ENCODE assay signal across 8 mouse cellular contexts in the genomic region with DNA sequence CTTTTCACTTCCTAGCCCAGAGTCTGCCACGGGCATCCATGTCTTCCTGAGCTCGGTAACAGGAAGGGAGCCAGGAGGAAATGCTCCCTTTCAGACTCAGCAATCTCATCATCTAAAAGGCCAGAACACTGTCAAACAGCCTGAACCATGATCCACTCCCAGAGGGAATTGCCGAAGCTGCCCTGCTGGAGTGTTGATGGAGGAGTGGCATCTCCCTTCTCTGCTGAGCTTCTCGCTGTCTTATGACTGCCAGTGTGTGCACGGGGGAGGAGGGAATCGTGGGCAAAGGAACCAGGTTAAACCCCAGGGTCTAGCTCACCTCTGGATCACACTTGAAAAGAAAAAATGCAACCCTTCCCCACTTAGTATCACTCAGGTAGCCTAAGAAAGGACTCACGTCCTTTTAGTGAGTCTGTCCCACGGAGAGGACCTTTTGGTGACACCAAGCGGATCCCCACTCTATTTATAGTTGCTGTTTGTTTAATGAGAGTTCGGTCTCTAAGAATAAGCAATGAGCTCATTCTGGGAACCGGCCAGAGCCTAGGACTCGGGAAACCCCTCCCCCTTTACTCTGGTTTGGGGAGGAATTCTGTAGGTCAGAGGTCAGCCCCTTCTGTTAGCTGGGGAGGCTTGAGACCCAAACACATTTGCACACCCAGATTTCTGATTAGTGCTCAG.
DNase-seq lines count a peak whose midpoint lies in the region; ATAC-seq and TF ChIP-seq lines count a peak whose summit lies in the region.

No protein-coding gene starts in this region.

- peak; percentile 14 for ATAC-seq in Patski
- ATAC-seq in liver, embryonic 16.5 days (ENCODE audit: low read depth), result peak; percentile 44; the same call in 1 of the 2 replicates

- TF ChIP-seq CTCF in Patski (IDR thresholded peaks at IDR 0.05), result no peak

- no peaks in the 10 kb centered on the region for H3K27me3 ChIP-seq in Patski
- H3K27me3 ChIP-seq in liver, embryonic 16.5 days (ENCODE audit: control insufficient read depth, insufficient read depth, low read depth, low read length), result no peaks in the 10 kb centered on the region

- no peak for DNase-seq in Patski (ENCODE audit: low read depth, low spot score)
- peak; percentile 43 for DNase-seq in embryo, embryonic 10 days (ENCODE audit: low spot score)
- peak; percentile 86 to 88 for DNase-seq in heart, postnatal 10 days
- DNase-seq in thymus, postnatal 14 days, result no peak
- no peak for DNase-seq in thymus, postnatal 0 days (ENCODE audit: low spot score)
- no peak for DNase-seq in left cerebral cortex, postnatal 36 days (ENCODE audit: low spot score in 2 of 2)
- DNase-seq in left cerebral cortex, adult 8-10 months (ENCODE audit: low spot score in 2 of 2), result no peak

- no peak overlapping the region for H3K9ac ChIP-seq in liver, embryonic 16.5 days (ENCODE audit: low read depth, low read length)

- WGBS in liver, embryonic 16.5 days (ENCODE audit: insufficient replicate concordance), result 32% methylated on average over 12 of the region's 12 CpGs

- no peaks in the 10 kb centered on the region for H3K9me3 ChIP-seq in liver, embryonic 16.5 days (replicated peaks; ENCODE audit: control insufficient read depth, low read length)

- POLR2A ChIA-PET in Patski (lab: Charles Lee), result no interaction called here

- H3K4me1 ChIP-seq in liver, embryonic 16.5 days (ENCODE audit: control insufficient read depth, low read depth, low read length), result no peaks in the 10 kb centered on the region

- in situ Hi-C loops in Patski (cut with MboI; ENCODE audit: low pct_unique_long_range_greater_than_20kb), result no loop called here

- H3K36me3 ChIP-seq in liver, embryonic 16.5 days (ENCODE audit: control insufficient read depth, insufficient read depth), result no peaks in the 10 kb centered on the region

- no peak overlapping the region for H3K4me2 ChIP-seq in liver, embryonic 16.5 days (ENCODE audit: low read depth, low read length)

- intact Hi-C loops in heart, postnatal 10 days (cut with DNase I), result no loop called here
- intact Hi-C loops in left cerebral cortex, postnatal 36 days (cut with DNase I), result no loop called here

- CTCF ChIA-PET in Patski (lab: Charles Lee), result interaction anchor here (0.8 to 1.5 kb wide), 3 partner anchors 12 to 32 kb away, joined by 3 to 5 read pairs (median 3); no protein-coding TSS in a partner anchor

- H3K4me3 ChIP-seq in liver, embryonic 16.5 days (ENCODE audit: low read depth, low read length), result no peak overlapping the region

- peak overlapping the region; percentile 69 for H3K27ac ChIP-seq in liver, embryonic 16.5 days (ENCODE audit: low read length)

Comparison
In these comparisons a context has a peak if more than half of its experiments do, and no peak if none do; other contexts are left out.
1. DNase-seq: peak in embryo, embryonic 10 days (single experiment) and heart, postnatal 10 days (2 of 2); none in Patski (single experiment), thymus, postnatal 14 days (single experiment), thymus, postnatal 0 days (single experiment), left cerebral cortex, postnatal 36 days (0 of 2) and left cerebral cortex, adult 8-10 months (0 of 2).